Mouse (Mus musculus) heart, adult 2 months (tissue): Measurements from ENCODE around the gene Cntn1. TPM values are rescaled to one million over a fixed set of nuclear protein-coding genes. Genes with fewer than 3 reads are reported as not detected.

Experiments
- DNase-seq, 2 experiments: peaks; one replicate each; pipeline ENCODE4 v3.0.0; 2021
- H3K27ac ChIP-seq: fragments of 200-600 bp; 2 replicates; pipeline ENCODE4 v1.8.1; 2022
- H3K27me3 ChIP-seq: fragments of 200-500 bp; 2 replicates; pipeline ENCODE4 v1.6.1; 2012; ENCODE audit warnings: mild to moderate bottlenecking, low read length, inconsistent platforms, mixed read lengths; ENCODE audit not compliant: control insufficient read depth, insufficient read depth
- H3K36me3 ChIP-seq: fragments of 200-500 bp; 2 replicates; pipeline ENCODE4 v1.6.1; 2012; ENCODE audit warnings: low read length, inconsistent platforms; ENCODE audit not compliant: control insufficient read depth, insufficient read depth
- H3K4me1 ChIP-seq: fragments of 200-500 bp; 2 replicates; pipeline ENCODE4 v1.6.1; 2011; ENCODE audit warnings: low read length; ENCODE audit not compliant: control insufficient read depth, insufficient read depth
- H3K4me3 ChIP-seq: fragments of 200-600 bp; 2 replicates; pipeline ENCODE4 v1.8.1; 2022
- H3K79me2 ChIP-seq: fragments of 200-500 bp; replicated peaks from 2 replicates; pipeline ENCODE4 v1.6.1; 2012; ENCODE audit warnings: mild to moderate bottlenecking, inconsistent platforms, low read length, moderate library complexity, mixed read lengths; ENCODE audit not compliant: control insufficient read depth, insufficient read depth
- H3K9ac ChIP-seq: fragments of 200-500 bp; 2 replicates; pipeline ENCODE4 v1.6.1; 2012; ENCODE audit warnings: low read depth, mild to moderate bottlenecking, control low read depth, inconsistent platforms, low read length, mixed read lengths
- CTCF ChIP-seq: fragments of 200-600 bp; IDR thresholded peaks from 2 replicates; pipeline ENCODE4 v1.8.1; 2022; ENCODE audit warnings: antibody characterized with exemption, mild to moderate bottlenecking, moderate library complexity
- EP300 ChIP-seq: fragments of 200-500 bp; IDR thresholded peaks from 2 replicates; pipeline ENCODE4 v1.6.1; 2011; ENCODE audit warnings: low read depth, low read length, control low read depth; ENCODE audit not compliant: insufficient read depth
- POLR2A ChIP-seq: fragments of 200-500 bp; IDR thresholded peaks from 2 replicates; pipeline ENCODE4 v1.6.1; 2011; ENCODE audit warnings: mild to moderate bottlenecking, low read depth, low read length, control low read depth; ENCODE audit not compliant: insufficient read depth
- WGBS: fragments of 180-500 bp; shearing (Covaris S2); methylation state at CpG from one replicate; pipeline ENCODE4 v1.1.7; 2018; 5-methylcytosine and 5-hydroxymethylcytosine counted together
- intact Hi-C: fragments of 180-260 bp; cut with DNase I; formaldehyde crosslinking; loops from one replicate; pipeline ENCODE4 v1.15.1; 2025
- polyA plus RNA-seq: library from polyadenylated mRNA; depleted of rRNA; stranded (reverse); fragments of >200 nt; gene quantifications from 2 replicates; pipeline ENCODE4 v1.2.3, GENCODE M21; 2012
- total RNA-seq, 2 experiments: library from RNA; stranded (reverse); gene quantifications; 2 replicates each; pipeline ENCODE4 v1.2.3; 2021

The Cntn1 gene
- total and polyA plus RNA-seq, 3 experiments: 0.05 to 0.11 (median 0.08) TPM

DNA sequence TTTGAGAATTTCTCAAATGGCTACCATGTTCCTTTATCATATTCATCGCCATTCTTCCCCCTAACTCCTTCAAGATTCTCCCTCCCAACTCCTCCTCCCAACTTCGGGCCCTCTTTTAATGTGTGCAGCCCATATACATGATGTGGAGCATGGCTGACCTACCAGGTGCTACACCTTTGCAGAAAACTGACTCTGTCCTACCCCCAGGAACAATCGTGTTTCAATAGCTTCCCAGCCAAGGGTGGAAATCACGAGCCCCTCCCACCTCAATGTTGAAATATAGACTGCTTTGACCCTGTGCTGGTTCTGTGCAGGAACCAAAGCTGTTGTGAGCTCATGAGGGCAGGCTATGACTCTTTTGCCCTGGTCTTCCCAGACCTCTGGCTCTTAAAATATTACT lies 236.7 kb downstream of the Cntn1 start:
- Histone ChIP-seq H3K9ac (no peak overlapping the region), H3K4me3 (no peak overlapping the region), H3K4me1 (no peaks in the 10 kb centered on the region), H3K27ac (no peak overlapping the region), H3K27me3 (no peaks in the 10 kb centered on the region), H3K79me2 (no peaks in the 10 kb centered on the region), H3K36me3 (no peaks in the 10 kb centered on the region)
- DNase-seq: no peak
- TF ChIP-seq POLR2A: no peak
- WGBS: 85% methylated on average over 4 of the region's 4 CpGs
- intact Hi-C loops: no loop called here

DNA sequence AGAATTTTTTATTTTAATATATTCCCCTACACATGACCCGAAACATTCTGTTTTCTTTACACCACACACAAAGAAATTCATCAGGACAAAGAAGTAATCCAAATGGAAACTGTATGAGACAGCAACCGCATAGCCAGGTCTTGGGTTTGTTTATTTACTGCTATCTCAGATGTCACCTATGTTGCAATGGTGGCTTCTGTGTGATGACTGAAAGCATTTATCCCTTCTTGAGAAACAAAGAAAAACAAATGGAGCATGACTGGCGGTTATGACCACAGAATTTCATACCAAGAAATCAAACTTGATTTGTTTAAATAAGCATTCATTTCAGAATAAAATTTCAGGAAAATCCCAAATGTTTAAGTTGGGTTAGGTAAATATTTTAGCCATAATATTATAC lies 245.5 kb downstream of the Cntn1 start:
- Histone ChIP-seq H3K4me1 (no peaks in the 10 kb centered on the region), H3K36me3 (no peaks in the 10 kb centered on the region), H3K27ac (no peak overlapping the region), H3K9ac (no peak overlapping the region), H3K27me3 (no peaks in the 10 kb centered on the region), H3K4me3 (no peak overlapping the region), H3K79me2 (no peaks in the 10 kb centered on the region)
- DNase-seq: no peak
- TF ChIP-seq POLR2A: no peak
- TF ChIP-seq EP300: no peak
- TF ChIP-seq CTCF: no peak
- WGBS: 81% methylated on average over 3 of the region's 3 CpGs
- intact Hi-C loops: no loop called here

DNA sequence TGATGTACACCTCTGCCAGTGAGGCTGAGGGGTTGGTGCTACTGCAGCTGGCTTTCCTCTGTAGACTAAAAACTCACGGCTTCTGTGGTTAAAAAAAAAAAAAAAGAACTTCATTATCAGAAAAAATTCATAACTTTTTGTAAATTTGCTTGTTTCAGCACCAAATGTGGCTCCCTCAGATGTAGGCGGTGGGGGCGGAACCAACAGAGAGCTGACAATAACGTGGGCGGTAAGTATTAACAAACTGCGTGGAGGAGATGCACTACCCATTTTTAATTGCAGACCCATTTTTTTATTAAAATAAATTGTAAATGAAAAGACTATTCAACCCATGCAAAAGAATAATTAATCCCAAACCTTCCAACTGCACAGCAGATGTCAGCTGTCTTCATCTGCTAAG lies 251.8 kb downstream of the Cntn1 start:
- H3K36me3 ChIP-seq: no peaks in the 10 kb centered on the region
- 81% methylated on average over 6 of the region's 6 CpGs for WGBS
- no peak for TF ChIP-seq CTCF
- TF ChIP-seq POLR2A: no peak
- no peak for TF ChIP-seq EP300
- H3K4me1 ChIP-seq: no peaks in the 10 kb centered on the region
- H3K79me2 ChIP-seq: no peaks in the 10 kb centered on the region
- H3K9ac ChIP-seq: no peak overlapping the region
- intact Hi-C loops: no loop called here
- no peaks in the 10 kb centered on the region for H3K27me3 ChIP-seq
- no peak overlapping the region for H3K4me3 ChIP-seq
- no peak for DNase-seq
- H3K27ac ChIP-seq: no peak overlapping the region

DNA sequence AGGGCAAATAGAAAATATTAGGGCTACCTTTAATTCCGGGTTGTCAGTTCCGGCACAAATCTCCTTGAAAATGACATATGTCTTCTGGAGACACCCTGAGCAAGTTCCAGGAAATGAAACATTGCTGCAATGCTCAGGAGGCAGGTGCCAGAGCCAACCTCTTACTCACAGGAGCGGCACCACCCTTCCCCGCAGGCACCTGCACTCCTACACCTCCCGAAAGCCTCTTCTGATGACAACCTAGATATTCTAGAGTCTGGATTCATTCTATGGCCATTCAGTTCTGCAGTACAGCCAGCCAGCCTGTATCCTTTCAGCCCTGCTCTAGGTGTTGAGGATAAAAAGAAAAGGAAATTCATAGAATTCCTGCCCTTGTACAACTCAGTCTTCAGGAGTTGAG lies 253.3 kb downstream of the Cntn1 start:
- TF ChIP-seq CTCF: no peak
- no peak for TF ChIP-seq POLR2A
- no peak for TF ChIP-seq EP300
- intact Hi-C loops: no loop called here
- Histone ChIP-seq H3K9ac (no peak overlapping the region), H3K4me3 (no peak overlapping the region), H3K36me3 (no peaks in the 10 kb centered on the region), H3K27me3 (no peaks in the 10 kb centered on the region), H3K4me1 (no peaks in the 10 kb centered on the region), H3K79me2 (no peaks in the 10 kb centered on the region), H3K27ac (no peak overlapping the region)
- no peak for DNase-seq
- WGBS: 66% methylated on average over 5 of the region's 5 CpGs

DNA sequence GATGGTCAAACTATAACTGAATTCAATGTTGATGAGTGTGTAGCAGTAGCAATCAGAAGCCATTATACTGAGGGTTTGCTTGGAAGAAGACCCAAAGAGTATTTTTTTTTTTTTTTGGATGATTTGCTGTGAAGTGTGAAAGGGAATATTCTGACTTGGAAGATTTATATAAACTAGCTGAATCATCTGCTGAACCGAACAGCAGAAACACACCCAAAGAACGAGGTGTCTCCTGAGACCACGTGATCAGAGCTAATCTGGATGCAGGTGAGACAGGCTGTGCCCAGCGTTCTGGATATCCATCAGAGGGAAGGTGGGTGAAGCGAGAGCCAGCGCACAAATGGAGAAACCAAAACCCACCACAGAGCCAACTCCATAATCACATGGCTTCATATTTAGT lies 271.0 kb downstream of the Cntn1 start:
- DNase-seq: no peak
- Histone ChIP-seq H3K4me1 (no peaks in the 10 kb centered on the region), H3K79me2 (no peaks in the 10 kb centered on the region), H3K4me3 (no peak overlapping the region), H3K27ac (no peak overlapping the region), H3K27me3 (no peaks in the 10 kb centered on the region), H3K36me3 (no peaks in the 10 kb centered on the region), H3K9ac (no peak overlapping the region)
- no peak for TF ChIP-seq CTCF
- TF ChIP-seq EP300: no peak
- TF ChIP-seq POLR2A: no peak
- intact Hi-C loops: no loop called here
- 79% methylated on average over 6 of the region's 6 CpGs for WGBS

DNA sequence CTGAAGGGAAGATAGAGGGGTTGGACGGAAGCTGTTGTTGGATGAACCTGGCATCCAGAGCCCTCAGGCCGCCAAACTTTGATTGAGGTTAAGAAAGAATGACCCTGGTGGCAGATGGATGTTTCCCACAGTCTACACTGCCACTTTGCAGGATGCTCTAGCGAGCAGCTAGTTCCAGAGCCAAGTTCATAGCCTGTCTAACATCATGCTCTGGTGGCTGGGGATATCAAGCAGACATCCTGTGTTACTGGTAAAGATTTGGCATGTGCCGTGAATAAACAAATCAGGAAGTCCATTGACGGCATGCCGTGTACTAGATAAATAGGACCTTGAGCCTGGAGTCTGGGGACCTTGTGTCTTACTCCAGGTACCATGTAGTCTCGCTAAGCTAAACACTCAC lies 276.1 kb downstream of the Cntn1 start:
- intact Hi-C loops: no loop called here
- H3K36me3 ChIP-seq: no peaks in the 10 kb centered on the region
- TF ChIP-seq EP300 (no peak), CTCF (no peak), POLR2A (no peak)
- H3K79me2 ChIP-seq: no peaks in the 10 kb centered on the region
- no peaks in the 10 kb centered on the region for H3K4me1 ChIP-seq
- 46% methylated on average over 7 of the region's 7 CpGs for WGBS
- H3K9ac ChIP-seq: no peak overlapping the region
- no peaks in the 10 kb centered on the region for H3K27me3 ChIP-seq
- H3K27ac ChIP-seq: no peak overlapping the region
- H3K4me3 ChIP-seq: no peak overlapping the region
- no peak for DNase-seq

DNA sequence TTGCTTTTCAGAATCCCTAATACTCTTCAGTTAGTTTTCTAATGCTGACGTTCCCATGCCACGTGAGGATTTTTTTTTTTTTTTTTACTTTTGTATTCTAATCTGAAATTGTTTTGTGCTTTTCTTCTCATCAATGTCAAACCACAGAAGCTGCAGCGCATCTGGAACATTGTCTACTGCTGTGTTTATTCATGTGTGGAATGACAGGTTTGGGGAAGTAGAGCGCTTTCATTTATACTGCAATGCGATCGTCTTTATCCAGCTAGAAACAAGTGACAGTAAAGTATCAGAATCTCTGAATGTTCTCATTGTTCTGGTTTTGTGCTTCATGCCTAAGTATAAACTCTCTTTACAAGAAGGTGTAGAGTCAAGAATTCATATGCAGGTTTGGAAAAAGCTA lies 289.3 kb downstream of the Cntn1 start:
- intact Hi-C loops: no loop called here
- no peaks in the 10 kb centered on the region for H3K79me2 ChIP-seq
- no peaks in the 10 kb centered on the region for H3K27me3 ChIP-seq
- no peak for TF ChIP-seq CTCF
- TF ChIP-seq POLR2A: no peak
- no peak for TF ChIP-seq EP300
- H3K4me1 ChIP-seq: no peaks in the 10 kb centered on the region
- no peak overlapping the region for H3K27ac ChIP-seq
- DNase-seq: no peak
- no peaks in the 10 kb centered on the region for H3K36me3 ChIP-seq
- no peak overlapping the region for H3K9ac ChIP-seq
- WGBS: 85% methylated on average over 6 of the region's 6 CpGs
- H3K4me3 ChIP-seq: no peak overlapping the region
